Mouse (Mus musculus) limb, embryonic 15.5 days (tissue): ENCODE results near the gene Gstz1. TPM values are rescaled to one million over a fixed set of nuclear protein-coding genes. Genes with fewer than 3 reads are reported as not detected.

Source experiments
- ATAC-seq: fragments of 200-750 bp; cut with Nextera tagmentation; 2 replicates; pipeline ENCODE4 v1.8.0; 2017; ENCODE audit warnings: low read depth, moderate TSS enrichment; ENCODE audit not compliant: insufficient number of reproducible peaks, low FRiP score, low TSS enrichment
- H3K27ac ChIP-seq: fragments of 300-500 bp; sonication (generic); 2 replicates; pipeline ENCODE4 v1.5.1; 2015; ENCODE audit warnings: moderate library complexity, mild to moderate bottlenecking, inconsistent platforms
- H3K27me3 ChIP-seq: fragments of 300-500 bp; sonication (generic); 2 replicates; pipeline ENCODE4 v1.6.1; 2015; ENCODE audit warnings: inconsistent platforms
- H3K36me3 ChIP-seq: fragments of 300-500 bp; sonication (generic); 2 replicates; pipeline ENCODE4 v1.6.1; 2015; ENCODE audit warnings: inconsistent platforms
- H3K4me1 ChIP-seq: fragments of 300-500 bp; sonication (generic); 2 replicates; pipeline ENCODE4 v1.6.1; 2015; ENCODE audit warnings: inconsistent platforms
- H3K4me2 ChIP-seq: fragments of 300-500 bp; sonication (generic); 2 replicates; pipeline ENCODE4 v1.6.1; 2015; ENCODE audit warnings: mild to moderate bottlenecking, inconsistent platforms
- H3K4me3 ChIP-seq: fragments of 300-500 bp; sonication (generic); 2 replicates; pipeline ENCODE4 v1.5.1; 2015; ENCODE audit warnings: mild to moderate bottlenecking, inconsistent platforms
- H3K9ac ChIP-seq: fragments of 300-500 bp; sonication (generic); 2 replicates; pipeline ENCODE4 v1.6.1; 2015; ENCODE audit warnings: inconsistent platforms
- H3K9me3 ChIP-seq: fragments of 300-500 bp; sonication (generic); 2 replicates; pipeline ENCODE4 v1.6.1; 2016; ENCODE audit warnings: inconsistent platforms
- WGBS: fragments of 180-500 bp; shearing (Covaris S2); methylation state at CpG from one replicate; pipeline ENCODE4 v1.1.7; 2015; 5-methylcytosine and 5-hydroxymethylcytosine counted together
- polyA plus RNA-seq: library from polyadenylated mRNA; unstranded; fragments of >200 nt; fragmentation: Nextera tagmentation; extraction: Ambion mirVana; gene quantifications from 2 replicates; pipeline ENCODE4 v1.2.1, GENCODE M21; 2015

Gene Gstz1
- polyA plus RNA-seq, 1 experiment from 2014 or later: 30.5 TPM

DNA sequence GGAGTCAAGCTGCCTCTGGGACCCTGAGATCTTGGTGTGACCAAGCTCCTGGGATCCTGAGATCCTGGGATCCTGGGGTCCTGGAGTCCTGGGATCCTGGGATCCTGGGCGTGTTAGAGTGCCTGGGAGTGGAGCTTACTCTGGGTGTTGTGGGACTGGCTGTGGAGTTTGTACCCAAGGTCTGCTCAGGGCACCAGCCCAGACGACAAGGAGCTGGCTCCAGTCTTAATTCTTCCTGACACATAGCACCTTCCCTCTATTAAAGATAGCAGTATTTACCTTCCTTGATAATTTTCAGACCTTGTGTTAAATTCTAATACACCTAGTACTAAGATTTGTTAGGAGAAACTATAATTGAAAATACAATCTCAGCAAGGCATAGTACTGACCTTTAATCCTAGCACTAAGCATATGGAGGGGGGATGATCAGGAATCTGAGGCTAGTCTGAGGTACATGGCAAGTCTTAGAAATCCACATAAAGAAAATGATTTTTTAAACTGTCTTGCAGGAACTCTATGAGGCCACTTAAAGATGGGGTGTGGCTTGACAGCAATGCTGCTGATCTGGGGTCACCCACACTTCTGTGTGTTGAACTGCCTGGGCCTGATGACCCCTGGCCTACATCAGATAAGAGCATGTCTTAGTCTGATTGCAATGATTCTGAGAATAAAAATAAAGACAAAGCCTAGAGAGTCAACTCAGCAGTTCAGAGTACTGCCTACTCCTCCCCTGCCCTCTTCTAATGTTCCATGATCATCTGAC is 66.1 kb downstream of the Gstz1 start:
- Histone ChIP-seq H3K9me3 (no peaks in the 10 kb centered on the region), H3K9ac (no peak overlapping the region), H3K27me3 (no peaks in the 10 kb centered on the region), H3K4me1 (no peaks in the 10 kb centered on the region), H3K36me3 (no peaks in the 10 kb centered on the region), H3K4me3 (no peak overlapping the region), H3K4me2 (no peak overlapping the region), H3K27ac (no peak overlapping the region)
- no peak for ATAC-seq
- WGBS: 62% methylated on average over 2 of the region's 2 CpGs

Other genes with a start within 250 kb of the Gstz1 start
- 22.0 and 23.3 TPM in 2 replicates for gene Cipc, start 200.1 kb upstream of the Gstz1 start, polyA plus RNA-seq
- 0.14 TPM in 1 of 2 replicates, not detected in the other for gene Zdhhc22, start 156.7 kb upstream of the Gstz1 start, polyA plus RNA-seq
- not detected in 2 replicates for gene Tmem63c, start 125.8 kb upstream of the Gstz1 start, polyA plus RNA-seq
- 0.09 and 0.29 TPM in 2 replicates for gene Ngb, start 44.6 kb upstream of the Gstz1 start, polyA plus RNA-seq
- gene Pomt2, start 803 bp downstream of the Gstz1 start, polyA plus RNA-seq: 14.7 and 15.9 TPM in 2 replicates
- gene Samd15, start 52.6 kb downstream of the Gstz1 start, polyA plus RNA-seq: 0.70 and 1.9 TPM in 2 replicates
- gene Tmed8, start 53.3 kb downstream of the Gstz1 start, polyA plus RNA-seq: 1.8 and 2.4 TPM in 2 replicates
- 0.46 and 0.78 TPM in 2 replicates for gene Noxred1, start 91.6 kb downstream of the Gstz1 start, polyA plus RNA-seq
- gene Vipas39, start 119.1 kb downstream of the Gstz1 start, polyA plus RNA-seq: 42.2 and 42.5 TPM in 2 replicates
- gene Ahsa1, start 119.3 kb downstream of the Gstz1 start, polyA plus RNA-seq: 205 and 215 TPM in 2 replicates
- 1.3 and 1.7 TPM in 2 replicates for gene Ism2, start 152.5 kb downstream of the Gstz1 start, polyA plus RNA-seq
- gene Sptlc2, start 241.2 kb downstream of the Gstz1 start, polyA plus RNA-seq: 82.1 and 83.7 TPM in 2 replicates